Mouse (Mus musculus): Measurements from ENCODE around the gene Dnaja2. TPM values are rescaled to one million over a fixed set of nuclear protein-coding genes. Genes with fewer than 3 reads are reported as not detected.

Gene Dnaja2
- total and polyA plus RNA-seq, 3 experiments, result 81.1 to 137 (median 105) TPM

DNA sequence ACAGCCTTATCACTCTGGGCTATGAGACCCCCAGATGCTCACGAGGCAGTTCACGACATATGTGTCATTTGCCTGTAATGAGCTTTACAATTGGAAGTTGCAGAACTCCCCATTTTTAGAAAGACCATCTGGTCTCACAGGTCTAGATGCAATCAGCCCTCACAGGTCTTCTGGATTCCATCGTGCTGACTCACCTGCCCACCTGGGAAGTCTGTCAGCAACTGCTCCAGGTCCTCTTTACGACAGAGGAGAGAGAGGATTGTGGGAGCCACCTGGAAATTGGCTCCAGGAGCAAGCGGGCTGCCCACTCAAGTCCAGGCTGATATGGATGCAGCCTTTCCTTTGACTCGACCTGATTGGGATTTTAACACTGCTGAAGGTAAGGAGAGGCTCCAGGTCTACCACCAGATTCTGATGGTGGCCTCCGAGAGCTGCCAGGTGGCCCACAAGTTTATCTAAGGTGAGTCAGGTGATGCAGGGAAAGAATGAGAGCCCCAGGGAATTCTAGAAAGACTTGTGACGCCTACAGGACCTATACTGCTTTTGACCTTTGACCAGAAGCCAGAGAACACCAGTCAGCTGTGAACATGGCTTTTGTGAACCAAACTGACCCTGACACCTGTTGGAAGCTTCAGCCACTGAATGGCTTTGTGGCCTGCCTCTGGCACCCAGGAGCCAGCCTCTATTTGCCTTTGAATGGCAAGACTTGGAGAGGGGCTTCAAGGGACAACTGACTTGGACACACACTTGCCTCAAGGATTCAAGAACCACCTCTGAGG, 42.5 kb upstream of the Dnaja2 start:
- no peaks in the 10 kb centered on the region for H3K4me1 ChIP-seq (ENCODE audit: insufficient read depth, low read depth, low read length)
- H3K9me3 ChIP-seq (replicated peaks), result no peaks in the 10 kb centered on the region
- no peak for ATAC-seq (ENCODE audit: extremely low read depth, insufficient number of reproducible peaks, low FRiP score, poor library complexity, severe bottlenecking)
- H3K36me3 ChIP-seq (replicated peaks), result no peaks in the 10 kb centered on the region
- peaks cover 3% of the 10 kb centered on the region; the same call in 1 of the 2 replicates for H3K27me3 ChIP-seq (ENCODE audit: insufficient read depth, low read length)
- TF ChIP-seq CTCF (IDR thresholded peaks at IDR 0.05; ENCODE audit: low read depth, low read length) (no peak), POLR2AphosphoS5 (IDR thresholded peaks at IDR 0.05; ENCODE audit: insufficient replicate concordance, low read depth, low read length) (no peak), GATA1 (IDR thresholded peaks at IDR 0.05; ENCODE audit: borderline replicate concordance, low read length) (no peak), TAL1 (conservative IDR thresholded peaks at IDR 0.05; ENCODE audit: low read depth, low read length) (no peak), GATA2 (IDR thresholded peaks at IDR 0.05; ENCODE audit: borderline replicate concordance, low read depth, low read length) (no peak)
- H3K4me3 ChIP-seq (ENCODE audit: low read depth, low read length), result no peak overlapping the region
- DNase-seq (ENCODE audit: low spot score), result no peak

DNA sequence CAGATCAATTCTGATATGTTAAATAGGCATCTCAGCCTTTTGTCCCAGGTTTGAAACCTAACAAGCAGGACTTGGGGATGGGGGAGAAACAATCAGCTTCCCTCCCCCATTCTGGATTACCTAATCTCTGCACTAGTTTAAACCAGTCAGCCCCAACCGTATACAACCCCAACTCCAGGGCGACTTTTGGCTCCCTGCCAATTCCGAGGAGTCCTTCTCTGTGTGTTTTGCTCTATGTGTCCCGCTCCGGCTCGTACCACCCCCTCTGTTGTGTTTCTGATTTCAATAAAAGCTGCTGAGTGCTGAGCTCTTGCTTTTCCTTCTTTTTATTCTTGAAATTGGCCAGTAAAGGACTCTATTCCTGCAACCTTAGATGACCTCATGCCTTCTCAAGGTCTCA, 40.2 kb upstream of the Dnaja2 start:
- Histone ChIP-seq H3K36me3 (replicated peaks) (no peaks in the 10 kb centered on the region), H3K9me3 (replicated peaks) (no peaks in the 10 kb centered on the region), H3K4me3 (ENCODE audit: low read depth, low read length) (no peak overlapping the region), H3K4me1 (ENCODE audit: insufficient read depth, low read depth, low read length) (no peaks in the 10 kb centered on the region), H3K27me3 (ENCODE audit: insufficient read depth, low read length) (peaks cover 10% of the 10 kb centered on the region)
- no peak for DNase-seq (ENCODE audit: low spot score)
- TF ChIP-seq CTCF (IDR thresholded peaks at IDR 0.05; ENCODE audit: low read depth, low read length), result no peak
- no peak for TF ChIP-seq TAL1 (conservative IDR thresholded peaks at IDR 0.05; ENCODE audit: low read depth, low read length)
- TF ChIP-seq POLR2AphosphoS5 (IDR thresholded peaks at IDR 0.05; ENCODE audit: insufficient replicate concordance, low read depth, low read length), result no peak
- no peak for TF ChIP-seq GATA1 (IDR thresholded peaks at IDR 0.05; ENCODE audit: borderline replicate concordance, low read length)
- TF ChIP-seq GATA2 (IDR thresholded peaks at IDR 0.05; ENCODE audit: borderline replicate concordance, low read depth, low read length), result no peak
- ATAC-seq (ENCODE audit: extremely low read depth, insufficient number of reproducible peaks, low FRiP score, poor library complexity, severe bottlenecking), result no peak

DNA sequence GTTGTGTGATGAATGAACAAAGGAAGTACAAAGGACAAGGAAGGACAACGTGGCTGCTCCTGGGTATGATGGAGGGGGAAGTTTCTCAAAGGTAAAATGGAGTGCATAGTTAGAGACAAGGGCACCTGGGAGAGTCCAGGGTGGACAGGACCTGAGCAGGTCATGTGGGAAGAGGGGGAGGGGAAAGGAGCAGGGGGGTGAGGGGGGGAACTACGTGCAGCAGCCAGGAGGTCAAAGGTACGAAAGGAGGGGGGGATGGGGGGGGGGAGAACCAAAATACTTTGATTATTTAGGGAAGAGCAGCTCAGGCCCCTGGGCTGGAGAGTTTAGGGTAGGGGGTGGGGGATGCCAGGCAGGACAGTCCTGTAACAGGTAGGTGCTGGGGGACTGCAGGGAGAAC, 39.8 kb upstream of the Dnaja2 start:
- H3K27me3 ChIP-seq (ENCODE audit: insufficient read depth, low read length), result peaks cover 10% of the 10 kb centered on the region
- ATAC-seq (ENCODE audit: extremely low read depth, insufficient number of reproducible peaks, low FRiP score, poor library complexity, severe bottlenecking) (no peak), DNase-seq (ENCODE audit: low spot score) (no peak)
- no peaks in the 10 kb centered on the region for H3K4me1 ChIP-seq (ENCODE audit: insufficient read depth, low read depth, low read length)
- H3K9me3 ChIP-seq (replicated peaks), result no peaks in the 10 kb centered on the region
- H3K36me3 ChIP-seq (replicated peaks), result no peaks in the 10 kb centered on the region
- no peak overlapping the region for H3K4me3 ChIP-seq (ENCODE audit: low read depth, low read length)
- TF ChIP-seq POLR2AphosphoS5 (IDR thresholded peaks at IDR 0.05; ENCODE audit: insufficient replicate concordance, low read depth, low read length), result no peak
- no peak for TF ChIP-seq TAL1 (conservative IDR thresholded peaks at IDR 0.05; ENCODE audit: low read depth, low read length)
- TF ChIP-seq CTCF (IDR thresholded peaks at IDR 0.05; ENCODE audit: low read depth, low read length), result no peak
- TF ChIP-seq GATA2 (IDR thresholded peaks at IDR 0.05; ENCODE audit: borderline replicate concordance, low read depth, low read length), result no peak
- no peak for TF ChIP-seq GATA1 (IDR thresholded peaks at IDR 0.05; ENCODE audit: borderline replicate concordance, low read length)

DNA sequence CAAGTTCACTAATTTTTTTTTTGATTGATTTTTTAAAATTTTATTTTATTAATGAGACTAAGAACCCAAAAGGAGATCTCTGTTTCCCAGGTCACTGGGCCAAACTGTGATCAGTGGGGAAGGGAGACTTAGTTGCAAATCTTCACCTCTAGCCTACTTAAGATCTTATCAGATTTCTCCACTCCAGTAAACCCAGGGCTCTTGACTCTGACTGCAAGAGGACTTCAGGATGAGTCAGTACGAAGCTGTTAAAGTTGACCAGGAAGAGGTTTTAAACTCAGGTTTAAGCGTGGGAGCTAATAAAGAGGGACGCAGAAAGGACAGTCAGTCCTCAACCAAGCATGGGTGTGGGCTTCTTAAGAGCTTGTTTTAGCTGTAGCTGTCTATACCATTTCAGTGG, 38.2 kb upstream of the Dnaja2 start:
- TF ChIP-seq GATA1 (IDR thresholded peaks at IDR 0.05; ENCODE audit: borderline replicate concordance, low read length), result no peak
- no peak for TF ChIP-seq CTCF (IDR thresholded peaks at IDR 0.05; ENCODE audit: low read depth, low read length)
- TF ChIP-seq GATA2 (IDR thresholded peaks at IDR 0.05; ENCODE audit: borderline replicate concordance, low read depth, low read length), result no peak
- no peak for TF ChIP-seq TAL1 (conservative IDR thresholded peaks at IDR 0.05; ENCODE audit: low read depth, low read length)
- TF ChIP-seq POLR2AphosphoS5 (IDR thresholded peaks at IDR 0.05; ENCODE audit: insufficient replicate concordance, low read depth, low read length), result no peak
- no peaks in the 10 kb centered on the region for H3K9me3 ChIP-seq (replicated peaks)
- H3K27me3 ChIP-seq (ENCODE audit: insufficient read depth, low read length), result peaks cover 7% of the 10 kb centered on the region
- no peaks in the 10 kb centered on the region for H3K4me1 ChIP-seq (ENCODE audit: insufficient read depth, low read depth, low read length)
- H3K4me3 ChIP-seq (ENCODE audit: low read depth, low read length), result no peak overlapping the region
- DNase-seq (ENCODE audit: low spot score) (no peak), ATAC-seq (ENCODE audit: extremely low read depth, insufficient number of reproducible peaks, low FRiP score, poor library complexity, severe bottlenecking) (no peak)
- no peaks in the 10 kb centered on the region for H3K36me3 ChIP-seq (replicated peaks)

DNA sequence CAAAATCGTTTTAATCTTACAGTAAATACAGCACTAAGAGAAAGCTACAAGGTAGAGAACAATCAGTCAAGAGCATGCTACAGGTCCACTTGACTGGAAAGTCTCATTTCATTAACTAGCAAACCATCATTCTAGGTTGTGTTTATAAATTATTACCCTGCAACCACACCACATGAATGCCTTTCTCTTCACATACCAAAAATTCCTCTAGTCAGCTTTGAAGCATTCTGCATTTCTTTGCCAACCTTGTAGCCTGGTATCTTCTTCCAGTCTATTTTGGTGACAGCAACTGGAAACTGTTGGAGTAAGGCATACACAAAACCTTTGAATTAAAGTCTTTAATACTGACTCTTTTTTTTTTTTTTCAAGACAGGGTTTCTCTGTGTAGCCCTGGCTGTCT, 36.4 kb upstream of the Dnaja2 start:
- DNase-seq (ENCODE audit: low spot score) (no peak), ATAC-seq (ENCODE audit: extremely low read depth, insufficient number of reproducible peaks, low FRiP score, poor library complexity, severe bottlenecking) (no peak)
- H3K36me3 ChIP-seq (replicated peaks), result no peaks in the 10 kb centered on the region
- no peak overlapping the region for H3K4me3 ChIP-seq (ENCODE audit: low read depth, low read length)
- TF ChIP-seq TAL1 (conservative IDR thresholded peaks at IDR 0.05; ENCODE audit: low read depth, low read length) (no peak), POLR2AphosphoS5 (IDR thresholded peaks at IDR 0.05; ENCODE audit: insufficient replicate concordance, low read depth, low read length) (no peak), GATA1 (IDR thresholded peaks at IDR 0.05; ENCODE audit: borderline replicate concordance, low read length) (no peak), CTCF (IDR thresholded peaks at IDR 0.05; ENCODE audit: low read depth, low read length) (no peak), GATA2 (IDR thresholded peaks at IDR 0.05; ENCODE audit: borderline replicate concordance, low read depth, low read length) (no peak)
- peaks cover 7% of the 10 kb centered on the region for H3K27me3 ChIP-seq (ENCODE audit: insufficient read depth, low read length)
- no peaks in the 10 kb centered on the region for H3K4me1 ChIP-seq (ENCODE audit: insufficient read depth, low read depth, low read length)
- H3K9me3 ChIP-seq (replicated peaks), result no peaks in the 10 kb centered on the region

DNA sequence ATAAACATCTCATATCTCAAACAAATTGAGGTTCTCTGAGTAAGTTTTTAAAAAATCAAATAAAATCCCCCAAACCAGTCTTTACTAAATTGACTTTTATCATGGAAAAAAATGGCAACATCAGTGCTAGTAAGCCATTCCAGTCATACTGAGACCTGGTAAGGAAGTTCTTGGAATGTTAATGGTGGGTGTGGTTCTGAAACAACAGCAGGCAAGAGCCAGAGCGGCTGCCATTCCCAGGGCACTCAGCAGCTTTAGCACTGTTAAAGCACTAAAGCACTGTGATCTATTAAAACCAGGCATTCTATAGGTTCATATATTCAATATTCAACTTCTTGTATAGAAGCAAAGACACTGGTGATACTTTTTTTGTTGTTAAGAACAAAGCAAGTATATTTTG, 35.1 kb upstream of the Dnaja2 start:
- DNase-seq (ENCODE audit: low spot score) (no peak), ATAC-seq (ENCODE audit: extremely low read depth, insufficient number of reproducible peaks, low FRiP score, poor library complexity, severe bottlenecking) (no peak)
- no peaks in the 10 kb centered on the region for H3K36me3 ChIP-seq (replicated peaks)
- no peak for TF ChIP-seq GATA2 (IDR thresholded peaks at IDR 0.05; ENCODE audit: borderline replicate concordance, low read depth, low read length)
- TF ChIP-seq POLR2AphosphoS5 (IDR thresholded peaks at IDR 0.05; ENCODE audit: insufficient replicate concordance, low read depth, low read length), result no peak
- TF ChIP-seq TAL1 (conservative IDR thresholded peaks at IDR 0.05; ENCODE audit: low read depth, low read length), result no peak
- no peak for TF ChIP-seq GATA1 (IDR thresholded peaks at IDR 0.05; ENCODE audit: borderline replicate concordance, low read length)
- no peak for TF ChIP-seq CTCF (IDR thresholded peaks at IDR 0.05; ENCODE audit: low read depth, low read length)
- H3K27me3 ChIP-seq (ENCODE audit: insufficient read depth, low read length), result peaks cover 7% of the 10 kb centered on the region
- no peaks in the 10 kb centered on the region for H3K9me3 ChIP-seq (replicated peaks)
- no peaks in the 10 kb centered on the region for H3K4me1 ChIP-seq (ENCODE audit: insufficient read depth, low read depth, low read length)
- H3K4me3 ChIP-seq (ENCODE audit: low read depth, low read length), result no peak overlapping the region

Measured in G1E (cell line).